Mouse (Mus musculus): ENCODE measurements around the gene Ndufa10.
"Not testable (repeated sequence)": the region's sequence is repeated elsewhere in the genome, so short reads cannot be mapped to it uniquely, and the experiment has no call there.

The Ndufa10 gene

GRCm38 (mm10) chr1:92473165-92474041 lies at the start of gene Ndufa10:
Gene Ndufa10, minus strand, starts transcription at chr1:92473860.
- peak; percentile 96 to 98 for DNase-seq (ENCODE audit: low spot score in 2 of 2)

DNA sequence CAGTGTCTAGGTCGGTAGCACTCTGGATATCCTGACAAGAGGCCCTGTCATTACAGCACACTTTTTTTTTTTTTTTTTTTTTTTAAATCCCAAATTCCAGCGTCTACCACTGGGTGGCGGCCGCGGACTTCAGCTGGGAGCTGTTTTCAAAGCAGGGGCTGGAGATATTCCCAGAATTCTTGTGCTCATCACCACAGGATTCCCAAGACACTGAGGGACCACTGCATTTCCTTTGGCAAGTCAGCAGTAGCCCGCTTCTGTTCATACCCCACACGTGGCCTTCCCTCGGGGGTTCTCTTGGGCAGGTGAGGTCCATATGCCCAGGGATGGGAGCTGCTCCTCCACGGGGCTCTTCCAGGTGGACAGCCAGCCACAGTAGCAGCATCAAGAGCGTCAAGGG lies 47.7 kb upstream of the Ndufa10 start:
- DNase-seq (ENCODE audit: low spot score in 2 of 2): no peak

GRCm38 (mm10) chr1:92519046-92519445 lies 45.4 kb upstream of the Ndufa10 start:
- no peak for DNase-seq (ENCODE audit: low spot score in 2 of 2)

GRCm38 (mm10) chr1:92518561-92518960 lies 44.9 kb upstream of the Ndufa10 start, which contains the start of gene Olfr1414:
Gene Olfr1414, minus strand, starts transcription at chr1:92518661.
- DNase-seq (ENCODE audit: low spot score in 2 of 2): no peak

DNA sequence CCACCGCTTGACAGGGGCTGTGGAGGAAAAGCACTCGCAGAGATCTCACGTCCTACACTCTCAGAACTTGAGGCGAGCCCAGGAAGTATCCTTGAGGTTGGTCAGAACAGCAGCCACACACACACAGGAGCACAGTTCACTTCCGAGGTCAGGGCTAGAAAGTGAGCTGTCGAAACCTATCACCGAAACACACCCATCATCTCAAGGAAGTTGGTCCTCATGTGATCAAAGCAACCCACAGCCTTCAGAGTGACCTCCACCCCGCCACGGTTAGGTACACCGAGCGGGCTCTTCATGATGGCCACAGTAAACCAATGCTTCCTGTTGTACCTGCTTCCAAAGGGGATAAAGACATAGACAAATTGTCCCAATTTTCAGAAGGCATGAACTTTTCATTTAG lies 41.7 kb upstream of the Ndufa10 start:
- DNase-seq (ENCODE audit: low spot score in 2 of 2): no peak

GRCm38 (mm10) chr1:92511646-92512045 lies 38.0 kb upstream of the Ndufa10 start:
- not testable (repeated sequence) for DNase-seq (ENCODE audit: low spot score in 2 of 2)

- no peak for DNase-seq (ENCODE audit: low spot score in 2 of 2)
These were observed 22.3 kb upstream of the Ndufa10 start, which contains the start of gene Olfr1415 for GRCm38 (mm10) chr1:92496001-92496400. Gene Olfr1415, minus strand, starts transcription at chr1:92496101.

DNA sequence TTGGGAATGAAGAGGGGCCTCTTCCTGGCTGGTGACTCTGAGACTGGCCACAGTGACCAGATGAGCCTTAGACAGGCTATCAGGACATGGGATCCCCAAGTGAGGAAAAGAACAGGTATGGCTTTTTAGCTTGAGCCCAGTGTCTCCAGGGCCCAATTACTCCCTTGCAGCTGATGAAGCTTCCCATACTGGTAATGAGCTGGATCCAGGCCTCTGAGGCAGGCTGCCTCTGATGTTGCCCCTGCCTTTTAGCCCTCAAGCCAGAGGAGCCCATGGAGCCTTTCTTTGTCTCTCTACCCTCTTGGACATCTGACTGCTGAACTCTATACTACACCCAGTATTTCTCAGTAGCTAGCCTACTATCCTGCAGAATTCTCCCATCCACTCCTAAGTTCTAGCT lies 11.4 kb upstream of the Ndufa10 start, which contains the start of gene Olfr1416:
Gene Olfr1416 (minus strand): TSS at position 101 of the 400 bp plus-strand sequence.
- no peak for DNase-seq (ENCODE audit: low spot score in 2 of 2)

DNA sequence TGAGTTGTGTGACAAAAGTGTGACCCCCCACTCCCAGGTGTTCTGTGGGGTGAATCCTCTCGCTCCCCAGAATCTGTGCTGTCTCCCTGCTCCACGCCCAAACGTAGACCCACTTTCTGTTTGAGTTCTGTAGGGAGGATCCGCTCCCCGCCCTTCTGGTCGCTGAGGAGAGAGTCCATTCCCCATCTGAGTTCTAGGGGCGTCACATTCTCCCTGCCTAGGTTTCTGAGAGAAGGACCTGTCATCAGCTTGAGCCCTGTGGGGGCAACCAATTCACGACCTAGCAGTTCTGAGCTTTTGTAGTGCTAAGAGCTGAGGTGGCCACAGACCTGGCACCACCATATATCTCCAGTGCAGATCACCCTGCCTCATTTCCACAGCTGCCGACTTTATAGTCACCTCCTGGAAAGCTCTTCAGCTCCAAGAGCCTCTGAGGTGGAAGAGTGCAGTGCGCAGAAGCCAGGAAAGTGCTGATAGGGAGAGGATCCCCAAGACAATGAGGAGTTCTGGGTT lies 462 bp upstream of the Ndufa10 start:
- DNase-seq (ENCODE audit: low spot score in 2 of 2): no peak

DNA sequence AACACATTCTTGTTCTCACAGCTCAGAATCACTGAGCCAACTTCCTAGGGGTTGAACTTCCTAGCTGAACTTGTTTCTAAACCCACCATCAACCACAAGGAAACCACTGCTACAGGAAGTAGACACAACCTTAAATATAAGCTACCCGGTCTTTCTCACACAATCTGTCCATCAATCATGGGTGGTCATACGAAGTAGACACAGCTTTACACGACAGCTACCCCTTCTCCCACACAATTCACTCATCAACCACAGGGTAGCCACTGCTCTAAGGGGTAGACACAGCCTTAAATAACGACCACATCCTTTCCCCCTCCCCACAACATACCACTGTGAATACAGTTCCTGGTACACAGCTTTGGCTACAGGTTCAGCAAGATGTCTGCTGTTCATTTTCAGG lies 4.8 kb downstream of the Ndufa10 start:
- DNase-seq (ENCODE audit: low spot score in 2 of 2): no peak

- DNase-seq (ENCODE audit: low spot score in 2 of 2): no peak
These were observed 15.2 kb downstream of the Ndufa10 start for GRCm38 (mm10) chr1:92458416-92458815.

GRCm38 (mm10) chr1:92457758-92458157 lies 15.9 kb downstream of the Ndufa10 start:
- DNase-seq (ENCODE audit: low spot score in 2 of 2): no peak

DNA sequence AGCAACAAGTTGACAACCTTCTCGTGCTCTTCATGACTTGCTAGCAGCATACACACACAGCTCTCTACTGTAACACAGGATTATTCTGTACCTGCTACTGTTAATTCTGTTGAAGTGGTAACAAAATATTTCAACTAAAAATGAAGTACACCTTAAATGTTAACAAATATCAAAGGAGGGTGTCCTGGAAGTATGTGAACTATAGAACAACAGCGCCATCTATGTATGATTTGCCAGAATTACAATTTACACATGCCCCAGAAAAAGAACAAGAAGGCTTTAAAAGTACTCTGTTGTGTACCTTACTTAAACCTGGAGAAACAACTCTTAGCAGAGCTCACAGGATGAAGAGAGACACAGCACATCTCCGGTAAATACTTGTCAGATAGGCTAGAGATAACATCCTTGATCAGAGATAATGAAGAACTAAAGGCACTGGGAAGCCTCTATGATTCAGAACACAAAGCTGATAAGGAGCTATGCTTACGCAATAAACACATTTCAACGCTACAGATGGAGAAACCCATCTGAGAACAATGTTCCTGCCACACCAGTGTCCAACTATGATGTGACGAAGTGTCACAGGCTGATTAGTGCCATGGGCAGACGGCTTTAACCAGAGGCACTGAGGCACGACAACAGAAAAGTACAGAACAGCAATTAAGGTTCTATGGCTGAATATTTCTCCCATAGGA lies 19.8 kb downstream of the Ndufa10 start:
- no peak for DNase-seq (ENCODE audit: low spot score in 2 of 2)

DNA sequence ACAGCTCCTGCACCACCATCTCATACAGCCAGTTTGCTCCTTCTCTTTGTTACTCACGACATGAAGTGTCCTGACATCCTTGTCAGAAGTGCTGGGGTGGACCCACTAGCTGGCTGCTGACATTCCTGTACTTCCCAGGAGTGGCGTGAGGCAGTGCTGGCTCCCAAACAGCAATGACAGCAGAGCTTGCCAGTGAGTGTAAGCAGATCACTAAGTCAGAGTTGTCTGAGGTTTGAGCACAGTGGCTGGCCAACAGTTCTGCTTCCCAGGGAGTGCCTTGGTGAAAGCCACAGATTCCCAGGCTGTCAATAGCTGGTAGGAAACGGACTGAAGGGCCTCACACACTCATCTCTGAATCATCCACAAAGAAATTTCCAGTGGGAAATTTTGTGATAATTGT lies 25.4 kb downstream of the Ndufa10 start:
- DNase-seq (ENCODE audit: low spot score in 2 of 2): no peak

GRCm38 (mm10) chr1:92441453-92442063 lies 32.1 kb downstream of the Ndufa10 start:
- DNase-seq (ENCODE audit: low spot score in 2 of 2): peak in 1 of 2 experiments; percentile 24

DNA sequence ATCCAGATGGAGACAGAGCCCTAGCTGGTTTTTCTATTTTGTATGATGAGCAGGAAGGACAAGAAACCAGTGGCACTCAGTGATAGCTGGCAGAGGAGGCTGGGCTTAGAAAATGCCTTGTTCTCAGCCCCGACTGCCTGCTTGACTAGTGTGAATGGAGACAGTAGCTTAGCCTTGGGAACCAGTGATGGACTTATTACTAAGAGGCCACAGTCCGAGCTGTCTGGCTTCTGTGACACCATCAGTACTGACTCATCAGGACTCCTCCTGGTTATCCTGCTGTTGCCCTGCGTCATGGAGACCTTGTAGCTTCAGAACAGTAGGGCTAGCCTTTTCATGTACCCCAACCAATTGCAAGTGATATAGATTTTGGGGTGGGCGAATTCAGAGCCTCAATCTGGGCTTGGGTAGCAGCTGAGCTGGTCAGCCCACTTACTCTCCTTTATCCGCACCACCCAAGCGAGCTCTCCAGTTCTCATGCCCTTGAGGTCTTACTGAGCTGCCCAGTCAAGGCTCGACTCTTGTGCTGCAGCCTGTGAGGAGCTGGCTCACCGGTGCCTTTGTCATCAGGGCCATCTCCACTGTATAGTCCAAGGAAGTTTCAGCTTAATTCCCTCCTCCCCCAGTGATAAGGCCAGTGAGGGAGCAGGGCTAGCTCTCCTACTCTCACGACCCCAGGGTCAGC lies 33.5 kb downstream of the Ndufa10 start:
- DNase-seq (ENCODE audit: low spot score in 2 of 2): no peak

GRCm38 (mm10) chr1:92437678-92438271 lies 35.9 kb downstream of the Ndufa10 start:
- no peak for DNase-seq (ENCODE audit: low spot score in 2 of 2)

DNA sequence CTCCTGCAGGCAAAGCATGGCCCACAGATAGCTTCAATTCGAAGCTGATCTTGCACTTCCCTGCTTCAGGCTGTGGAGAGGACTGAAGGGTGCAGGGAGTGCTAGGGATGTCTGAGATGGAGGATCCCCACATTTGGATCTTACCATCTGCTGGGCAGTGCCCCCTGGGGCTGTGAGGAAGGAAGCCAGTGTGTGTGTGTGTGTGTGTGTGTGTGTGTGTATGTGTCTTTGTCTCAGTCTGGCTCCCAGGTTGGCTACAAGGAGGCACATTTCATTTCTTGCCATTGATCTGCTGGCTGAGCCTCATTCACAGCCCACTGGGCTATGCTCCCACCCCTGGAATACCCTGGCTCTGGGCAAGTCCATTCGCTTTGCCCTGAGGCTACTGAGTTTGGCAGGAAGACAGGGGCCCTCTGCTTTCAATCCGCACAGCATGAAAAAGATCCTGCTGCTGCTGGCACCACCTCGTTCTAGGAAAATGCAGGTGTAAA lies 36.8 kb downstream of the Ndufa10 start:
- no peak for DNase-seq (ENCODE audit: low spot score in 2 of 2)

DNA sequence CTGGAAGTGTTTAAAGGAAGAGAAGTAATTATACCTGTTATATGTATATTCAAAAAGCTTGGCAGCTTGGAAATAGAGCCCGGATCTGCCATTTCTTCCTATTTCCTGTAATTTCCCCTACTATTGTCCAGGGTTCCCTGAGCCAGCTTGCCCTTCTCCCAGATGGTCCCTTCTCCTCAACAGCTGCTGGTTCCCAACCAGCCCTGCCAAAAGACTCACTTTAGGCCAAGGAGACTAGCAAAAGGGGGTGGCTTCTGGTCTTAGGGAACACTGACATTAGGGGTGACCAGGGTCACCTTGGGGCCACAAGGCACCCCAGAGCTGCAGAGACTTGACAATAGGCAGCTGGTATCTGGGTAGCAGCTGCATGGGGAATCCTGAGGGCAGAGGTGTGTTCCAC lies 38.7 kb downstream of the Ndufa10 start:
- no peak for DNase-seq (ENCODE audit: low spot score in 2 of 2)

DNA sequence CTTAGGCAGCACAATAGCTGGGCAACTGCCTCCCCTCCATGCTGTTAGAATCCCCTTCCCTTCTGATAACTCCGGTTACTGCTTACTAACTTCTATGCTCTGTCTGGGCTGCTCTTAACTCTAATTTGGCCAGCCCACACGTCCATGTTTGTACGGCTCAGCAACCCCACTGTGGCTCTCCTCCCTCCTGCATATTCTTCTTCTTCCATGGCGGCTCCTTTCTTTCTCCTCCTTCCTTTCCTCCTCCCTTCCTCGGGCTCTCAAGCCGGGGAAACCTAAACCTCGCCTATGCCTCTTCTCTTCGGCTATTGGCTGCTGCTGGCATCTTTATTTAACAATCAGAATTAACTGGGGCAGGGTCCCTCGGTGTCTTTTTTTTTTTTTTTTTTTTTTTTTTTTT lies 40.9 kb downstream of the Ndufa10 start:
- DNase-seq (ENCODE audit: low spot score in 2 of 2): no peak

DNA sequence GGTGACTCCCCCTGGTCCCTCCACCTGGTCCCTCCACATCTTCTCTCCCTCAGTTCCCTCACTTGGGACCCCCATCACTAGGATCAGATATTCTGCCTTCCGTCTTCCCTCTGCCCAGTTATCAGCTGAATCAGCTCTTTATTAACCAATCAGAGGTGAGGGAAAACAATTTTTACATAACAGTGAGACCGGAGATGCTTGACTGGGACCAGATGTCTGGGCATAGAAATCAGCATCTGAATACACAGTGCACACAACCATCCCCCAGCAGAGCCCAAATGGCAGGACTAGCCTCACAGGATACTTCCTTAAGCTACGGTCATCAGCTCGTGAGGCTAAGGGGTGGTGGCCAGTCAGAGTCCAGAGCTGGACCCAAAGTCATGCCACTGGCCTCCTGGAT lies 41.6 kb downstream of the Ndufa10 start:
- no peak for DNase-seq (ENCODE audit: low spot score in 2 of 2)
